Mouse (Mus musculus): ENCODE measurements around the gene Aph1b.

GRCm38 (mm10) chr9:66735122-66735521 is 60.2 kb downstream of the Aph1b start:
- TF ChIP-seq GATA1 (IDR thresholded peaks at IDR 0.05; ENCODE audit: borderline replicate concordance, low read length) (no peak), FLI1 (IDR thresholded peaks at IDR 0.05; ENCODE audit: low read length) (no peak)

Data from megakaryocyte, embryonic 14.5 days (primary cell).